Mouse (Mus musculus): ENCODE measurements around the gene Tiprl. TPM values are rescaled to one million over a fixed set of nuclear protein-coding genes. Genes with fewer than 3 reads are reported as not detected.

Tiprl gene
- polyA plus RNA-seq, 1 experiment, result 21.2 TPM

GRCm38 (mm10) chr1:165193426-165193825, 43.4 kb downstream of the Tiprl start:
- peaks cover 76% of the 10 kb centered on the region for H3K4me1 ChIP-seq
- no peaks in the 10 kb centered on the region for H3K27me3 ChIP-seq (replicated peaks)
- H3K9me3 ChIP-seq, result no peaks in the 10 kb centered on the region
- peak overlapping the region; percentile 94 for H3K4me3 ChIP-seq (replicated peaks)
- peaks cover 7% of the 10 kb centered on the region for H3K36me3 ChIP-seq (replicated peaks; ENCODE audit: low read length)
- TF ChIP-seq GATA1 (IDR thresholded peaks at IDR 0.05; ENCODE audit: borderline replicate concordance, low read length) (no peak), FLI1 (IDR thresholded peaks at IDR 0.05; ENCODE audit: low read length) (no peak)

GRCm38 (mm10) chr1:165192714-165193264, 44.0 kb downstream of the Tiprl start:
- H3K9me3 ChIP-seq, result no peaks in the 10 kb centered on the region
- peaks cover 79% of the 10 kb centered on the region for H3K4me1 ChIP-seq
- H3K36me3 ChIP-seq (replicated peaks; ENCODE audit: low read length), result peaks cover 11% of the 10 kb centered on the region
- TF ChIP-seq GATA1 (IDR thresholded peaks at IDR 0.05; ENCODE audit: borderline replicate concordance, low read length) (no peak), FLI1 (IDR thresholded peaks at IDR 0.05; ENCODE audit: low read length) (no peak)
- H3K4me3 ChIP-seq (replicated peaks), result peak overlapping the region; percentile 94
- H3K27me3 ChIP-seq (replicated peaks), result no peaks in the 10 kb centered on the region

GRCm38 (mm10) chr1:165192102-165192501, 44.7 kb downstream of the Tiprl start:
- H3K4me1 ChIP-seq, result peaks cover 76% of the 10 kb centered on the region
- peaks cover 18% of the 10 kb centered on the region for H3K36me3 ChIP-seq (replicated peaks; ENCODE audit: low read length)
- H3K27me3 ChIP-seq (replicated peaks), result no peaks in the 10 kb centered on the region
- H3K4me3 ChIP-seq (replicated peaks), result no peak overlapping the region
- no peaks in the 10 kb centered on the region for H3K9me3 ChIP-seq
- no peak for TF ChIP-seq GATA1 (IDR thresholded peaks at IDR 0.05; ENCODE audit: borderline replicate concordance, low read length)
- TF ChIP-seq FLI1 (IDR thresholded peaks at IDR 0.05; ENCODE audit: low read length), result no peak

DNA sequence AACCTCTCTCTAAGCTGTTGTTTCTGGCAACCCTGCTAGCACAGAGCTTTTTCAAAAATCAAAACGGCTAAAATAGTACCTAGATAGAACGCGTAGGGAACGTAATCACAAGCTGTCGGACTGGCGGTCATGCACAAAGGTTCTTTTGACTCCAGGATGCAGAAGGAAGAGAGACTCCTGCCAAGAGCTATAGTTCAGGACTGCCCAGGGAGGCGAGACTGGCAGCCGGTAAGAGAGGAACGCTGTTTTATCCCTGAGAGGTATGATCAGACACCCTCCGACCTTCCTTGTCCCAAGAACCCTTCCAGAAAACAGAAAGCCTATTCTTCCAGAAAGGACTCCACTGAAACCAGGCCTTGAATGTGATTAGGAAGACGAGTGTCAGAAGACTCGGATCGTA, 45.2 kb downstream of the Tiprl start:
- Histone ChIP-seq H3K27me3 (replicated peaks) (no peaks in the 10 kb centered on the region), H3K4me1 (peaks cover 80% of the 10 kb centered on the region), H3K9me3 (no peaks in the 10 kb centered on the region), H3K36me3 (replicated peaks; ENCODE audit: low read length) (peaks cover 23% of the 10 kb centered on the region), H3K4me3 (replicated peaks) (no peak overlapping the region)
- TF ChIP-seq GATA1 (IDR thresholded peaks at IDR 0.05; ENCODE audit: borderline replicate concordance, low read length), result no peak
- no peak for TF ChIP-seq FLI1 (IDR thresholded peaks at IDR 0.05; ENCODE audit: low read length)

GRCm38 (mm10) chr1:165190571-165191273, 46.1 kb downstream of the Tiprl start:
- H3K4me3 ChIP-seq (replicated peaks), result no peak overlapping the region
- peaks cover 82% of the 10 kb centered on the region for H3K4me1 ChIP-seq
- no peaks in the 10 kb centered on the region for H3K9me3 ChIP-seq
- H3K27me3 ChIP-seq (replicated peaks), result no peaks in the 10 kb centered on the region
- TF ChIP-seq FLI1 (IDR thresholded peaks at IDR 0.05; ENCODE audit: low read length) (no peak), GATA1 (IDR thresholded peaks at IDR 0.05; ENCODE audit: borderline replicate concordance, low read length) (no peak)
- H3K36me3 ChIP-seq (replicated peaks; ENCODE audit: low read length), result peaks cover 30% of the 10 kb centered on the region

DNA sequence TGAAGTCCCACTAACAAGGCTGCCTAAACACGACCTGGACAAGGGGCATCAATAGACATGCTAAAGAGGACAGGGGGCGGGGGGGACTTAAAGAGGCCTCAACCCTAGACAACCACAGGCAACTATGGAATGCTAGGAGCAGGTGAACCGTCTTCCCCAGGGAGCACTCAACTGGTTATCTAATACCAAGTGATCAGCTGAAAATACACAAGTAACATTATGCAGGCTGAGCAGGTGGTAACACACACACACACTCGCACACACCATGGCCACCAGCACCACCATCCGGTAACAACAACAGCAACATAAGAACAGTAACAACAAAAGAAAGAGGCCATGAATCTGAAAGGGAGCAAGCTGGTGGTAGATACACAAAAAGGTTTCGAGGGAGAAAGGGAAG, 46.7 kb downstream of the Tiprl start:
- TF ChIP-seq FLI1 (IDR thresholded peaks at IDR 0.05; ENCODE audit: low read length) (no peak), GATA1 (IDR thresholded peaks at IDR 0.05; ENCODE audit: borderline replicate concordance, low read length) (no peak)
- Histone ChIP-seq H3K27me3 (replicated peaks) (no peaks in the 10 kb centered on the region), H3K4me1 (peaks cover 76% of the 10 kb centered on the region), H3K9me3 (no peaks in the 10 kb centered on the region), H3K36me3 (replicated peaks; ENCODE audit: low read length) (peaks cover 37% of the 10 kb centered on the region), H3K4me3 (replicated peaks) (no peak overlapping the region)

DNA sequence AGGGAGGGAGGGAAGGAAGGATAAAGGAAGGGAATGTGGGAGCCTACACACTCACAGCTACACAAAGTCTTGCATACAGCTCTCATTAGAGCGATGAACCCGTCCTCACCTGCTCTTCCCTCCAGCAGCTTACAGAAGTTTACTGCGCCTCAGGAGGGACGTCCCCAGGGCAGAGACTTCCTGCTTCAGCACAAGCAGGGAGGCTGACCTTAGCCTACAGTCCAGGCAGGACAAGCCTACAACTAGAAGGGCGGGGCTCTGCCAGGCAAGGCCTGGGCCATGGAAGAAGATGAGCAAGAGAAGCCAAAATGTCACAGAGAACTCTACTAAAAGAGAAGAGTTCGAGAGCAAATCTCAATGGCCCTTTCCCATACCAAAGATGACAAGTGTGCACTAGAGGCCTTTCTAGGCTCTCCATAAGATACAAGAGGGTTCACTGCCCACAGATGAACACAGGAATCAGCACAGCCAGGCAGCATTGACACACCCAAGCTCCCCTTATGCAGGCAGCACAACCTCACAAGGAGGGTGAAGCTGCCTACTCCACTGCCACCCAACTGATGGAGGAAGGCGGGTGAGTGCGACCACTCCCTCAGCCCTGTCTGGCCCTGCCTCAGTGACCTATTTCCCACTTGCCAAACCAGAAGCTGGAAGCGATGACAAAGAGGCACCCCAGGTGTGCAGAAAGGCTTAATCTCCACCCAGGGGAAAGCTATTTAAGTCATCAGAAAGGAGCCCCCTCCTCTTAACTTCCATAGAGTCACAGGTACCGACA, 47.8 kb downstream of the Tiprl start:
- Histone ChIP-seq H3K9me3 (no peaks in the 10 kb centered on the region), H3K27me3 (replicated peaks) (no peaks in the 10 kb centered on the region), H3K36me3 (replicated peaks; ENCODE audit: low read length) (peaks cover 46% of the 10 kb centered on the region), H3K4me3 (replicated peaks) (peak overlapping the region; percentile 62), H3K4me1 (peaks cover 68% of the 10 kb centered on the region)
- TF ChIP-seq FLI1 (IDR thresholded peaks at IDR 0.05; ENCODE audit: low read length) (no peak), GATA1 (IDR thresholded peaks at IDR 0.05; ENCODE audit: borderline replicate concordance, low read length) (no peak)

DNA sequence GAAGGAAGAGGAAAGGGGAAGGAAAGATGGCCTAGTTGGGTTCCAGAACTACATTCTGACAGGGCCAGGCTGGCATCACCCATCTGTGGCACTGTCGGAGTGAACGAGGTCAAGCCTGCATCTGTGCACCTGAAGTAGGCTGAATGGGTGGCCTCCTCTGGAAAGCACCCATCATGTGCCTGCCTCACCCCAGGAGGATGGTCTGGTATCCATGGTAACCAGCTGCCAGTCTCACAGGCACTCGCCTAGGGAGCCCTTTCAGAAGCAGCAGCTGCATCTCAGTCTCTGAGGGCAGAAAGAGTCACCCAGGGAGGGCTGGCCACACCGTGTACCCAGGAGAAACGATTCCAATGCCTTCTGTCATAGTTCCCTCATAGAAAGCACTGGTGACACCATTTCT, 49.4 kb downstream of the Tiprl start:
- peak overlapping the region; percentile 47 for H3K4me3 ChIP-seq (replicated peaks)
- H3K4me1 ChIP-seq, result peaks cover 51% of the 10 kb centered on the region
- peaks cover 63% of the 10 kb centered on the region for H3K36me3 ChIP-seq (replicated peaks; ENCODE audit: low read length)
- H3K27me3 ChIP-seq (replicated peaks), result no peaks in the 10 kb centered on the region
- TF ChIP-seq FLI1 (IDR thresholded peaks at IDR 0.05; ENCODE audit: low read length) (no peak), GATA1 (IDR thresholded peaks at IDR 0.05; ENCODE audit: borderline replicate concordance, low read length) (no peak)
- H3K9me3 ChIP-seq, result no peaks in the 10 kb centered on the region

GRCm38 (mm10) chr1:165186491-165186890, 50.3 kb downstream of the Tiprl start:
- no peak overlapping the region for H3K4me3 ChIP-seq (replicated peaks)
- H3K27me3 ChIP-seq (replicated peaks), result no peaks in the 10 kb centered on the region
- TF ChIP-seq FLI1 (IDR thresholded peaks at IDR 0.05; ENCODE audit: low read length) (no peak), GATA1 (IDR thresholded peaks at IDR 0.05; ENCODE audit: borderline replicate concordance, low read length) (no peak)
- H3K4me1 ChIP-seq, result peaks cover 44% of the 10 kb centered on the region
- no peaks in the 10 kb centered on the region for H3K9me3 ChIP-seq
- peaks cover 71% of the 10 kb centered on the region for H3K36me3 ChIP-seq (replicated peaks; ENCODE audit: low read length)

- Histone ChIP-seq H3K9me3 (no peaks in the 10 kb centered on the region), H3K36me3 (replicated peaks; ENCODE audit: low read length) (peaks cover 78% of the 10 kb centered on the region), H3K4me1 (peaks cover 31% of the 10 kb centered on the region), H3K4me3 (replicated peaks) (no peak overlapping the region), H3K27me3 (replicated peaks) (no peaks in the 10 kb centered on the region)
- TF ChIP-seq GATA1 (IDR thresholded peaks at IDR 0.05; ENCODE audit: borderline replicate concordance, low read length) (no peak), FLI1 (IDR thresholded peaks at IDR 0.05; ENCODE audit: low read length) (no peak)
These were observed 51.7 kb downstream of the Tiprl start for GRCm38 (mm10) chr1:165185116-165185515.

Measured in megakaryocyte, embryonic 14.5 days (primary cell).